Mouse (Mus musculus): ENCODE results near the gene Sag.

Gene Sag

DNA sequence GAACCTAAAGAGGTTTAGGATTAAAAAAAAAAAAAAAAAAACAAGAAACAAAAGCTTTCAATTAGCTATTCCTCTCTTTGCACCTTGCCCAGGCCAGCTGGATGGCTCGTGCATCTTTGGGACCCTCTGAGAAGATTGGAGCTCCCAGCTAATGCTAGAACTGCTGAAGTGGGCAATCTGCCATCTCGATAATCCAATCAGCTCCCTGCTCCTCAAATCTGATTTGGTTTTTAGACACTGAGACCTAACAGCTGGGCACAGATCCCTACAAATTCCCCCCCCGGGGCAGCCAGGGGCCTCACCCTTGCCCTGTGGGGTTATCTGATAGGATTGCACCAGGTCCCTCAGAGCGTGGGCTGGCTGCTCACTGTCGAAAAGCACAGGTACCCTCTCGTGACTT lies at the start of gene Sag:
TSS of gene Sag (plus strand) at position 105 of the 400 bp plus-strand sequence.
- no peak for DNase-seq (ENCODE audit: low spot score in 2 of 2)

DNA sequence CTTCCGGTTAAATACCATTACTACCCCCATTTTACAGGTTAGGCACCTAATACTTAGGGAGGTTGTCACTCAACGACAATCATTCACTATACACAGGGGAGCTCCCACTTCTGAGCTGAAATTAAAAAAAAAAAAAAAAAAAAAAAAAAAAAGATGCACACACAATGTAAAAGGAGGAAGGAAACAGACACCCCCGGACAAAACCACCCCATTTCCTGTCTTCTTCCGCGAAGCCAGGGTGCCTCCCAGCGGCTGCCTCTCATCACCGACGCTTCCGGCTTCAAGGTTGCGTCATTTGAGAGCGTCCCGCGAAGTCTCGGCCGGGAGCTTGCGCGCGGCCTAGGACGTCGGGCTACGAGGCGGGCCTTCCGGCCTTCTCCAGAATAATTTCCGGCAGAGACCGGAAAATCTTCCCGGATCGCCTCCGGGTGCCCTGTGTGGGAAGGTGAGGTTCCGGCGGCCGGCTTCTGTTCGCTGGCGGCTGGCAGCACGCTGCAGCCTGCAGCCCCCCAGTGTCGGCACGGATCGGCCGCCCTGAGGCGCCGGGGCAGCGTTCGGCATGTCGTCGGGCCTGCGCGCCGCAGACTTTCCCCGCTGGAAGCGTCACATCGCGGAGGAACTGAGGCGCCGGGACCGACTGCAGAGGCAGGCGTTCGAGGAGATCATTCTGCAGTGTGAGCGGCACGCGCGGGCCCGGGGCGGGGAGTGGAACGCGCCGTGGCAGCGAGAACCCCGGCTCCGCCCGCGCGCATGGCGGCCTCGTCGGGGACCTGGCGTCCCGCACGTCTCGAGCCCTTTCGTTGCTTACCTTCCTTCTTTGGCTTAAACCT lies 47.6 kb upstream of the Sag start, which contains the start of gene Atg16l1:
TSS of gene Atg16l1 (plus strand) at position 230 of the 830 bp plus-strand sequence.
- DNase-seq (ENCODE audit: low spot score in 2 of 2): peak; percentile 92 to 96

DNA sequence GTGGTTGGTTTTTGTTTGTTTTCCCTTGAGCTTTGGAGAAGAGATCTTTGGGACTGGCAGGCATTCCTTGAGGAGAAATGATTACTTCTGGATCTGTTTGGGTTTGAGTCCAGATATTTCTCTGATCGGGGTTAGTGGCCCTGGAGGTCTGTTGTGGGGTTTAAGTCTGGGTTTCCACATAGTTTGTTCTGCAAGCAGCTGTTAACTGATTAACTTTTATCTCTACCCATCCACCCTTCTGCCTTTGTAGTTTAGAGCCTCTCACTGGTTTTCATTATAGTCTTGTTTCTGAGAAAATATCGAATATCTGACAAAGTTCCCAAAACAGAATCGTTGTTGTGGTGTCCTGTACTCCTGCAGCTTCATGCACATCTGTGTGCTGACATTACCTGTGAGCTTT lies 39.7 kb upstream of the Sag start:
- no peak for DNase-seq (ENCODE audit: low spot score in 2 of 2)

DNA sequence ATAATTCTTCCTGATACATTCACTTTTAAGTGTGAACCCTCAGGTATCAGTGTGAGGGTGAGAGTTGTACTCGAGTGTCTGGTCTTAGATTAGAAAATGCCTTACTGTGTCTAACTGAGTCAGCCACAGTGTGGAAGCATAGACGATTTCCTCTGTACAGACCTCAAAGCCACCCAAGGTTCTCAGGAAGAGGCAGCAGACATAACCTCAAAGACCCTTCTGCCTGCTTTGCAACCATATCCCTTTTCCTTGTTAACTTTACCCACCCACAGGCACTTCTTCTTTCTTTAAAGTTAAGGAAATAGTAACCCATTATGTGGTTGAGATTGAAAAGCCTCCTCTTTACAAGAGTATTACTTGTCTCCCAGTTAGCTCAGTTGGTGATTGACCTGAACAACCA lies 37.7 kb upstream of the Sag start:
- DNase-seq (ENCODE audit: low spot score in 2 of 2): no peak

DNA sequence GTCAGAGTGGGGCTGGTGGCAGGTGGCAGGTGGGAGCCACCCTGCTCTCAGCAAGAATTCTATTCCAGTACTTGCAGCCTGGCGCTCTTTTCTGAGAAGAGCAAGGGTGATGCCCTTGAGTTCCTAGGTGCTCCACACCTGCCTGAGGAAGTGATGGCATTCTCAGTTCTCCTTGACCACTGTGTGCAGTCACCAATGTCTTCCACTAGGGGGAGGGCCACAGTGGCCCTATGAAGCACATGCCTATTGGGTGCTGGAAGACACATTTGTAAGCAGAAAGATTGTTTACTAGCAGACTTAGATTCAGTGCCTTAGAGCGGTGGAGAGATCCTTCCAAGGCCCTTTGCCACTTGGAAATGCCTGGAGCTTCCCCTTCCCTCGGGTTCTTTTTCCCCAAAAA lies 37.2 kb upstream of the Sag start:
- no peak for DNase-seq (ENCODE audit: low spot score in 2 of 2)

DNA sequence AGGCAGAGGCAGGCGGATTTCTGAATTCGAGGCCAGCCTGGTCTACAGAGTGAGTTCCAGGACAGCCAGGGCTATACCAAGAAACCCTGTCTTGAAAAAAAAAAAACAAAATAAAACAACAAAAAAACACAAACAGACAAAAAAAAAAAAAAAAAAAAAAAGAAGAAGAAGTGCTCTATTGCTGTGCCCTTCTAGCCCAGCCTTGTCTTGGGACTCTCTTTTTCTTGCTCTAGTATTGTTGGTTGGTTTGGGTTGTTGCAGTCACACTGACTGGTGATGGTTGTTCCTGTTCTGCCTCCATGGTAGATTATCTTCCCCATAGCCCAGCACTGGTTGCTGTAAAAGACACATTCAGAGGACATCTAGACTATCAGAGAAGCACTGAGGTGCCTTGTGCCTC lies 34.2 kb upstream of the Sag start:
- no peak for DNase-seq (ENCODE audit: low spot score in 2 of 2)

DNA sequence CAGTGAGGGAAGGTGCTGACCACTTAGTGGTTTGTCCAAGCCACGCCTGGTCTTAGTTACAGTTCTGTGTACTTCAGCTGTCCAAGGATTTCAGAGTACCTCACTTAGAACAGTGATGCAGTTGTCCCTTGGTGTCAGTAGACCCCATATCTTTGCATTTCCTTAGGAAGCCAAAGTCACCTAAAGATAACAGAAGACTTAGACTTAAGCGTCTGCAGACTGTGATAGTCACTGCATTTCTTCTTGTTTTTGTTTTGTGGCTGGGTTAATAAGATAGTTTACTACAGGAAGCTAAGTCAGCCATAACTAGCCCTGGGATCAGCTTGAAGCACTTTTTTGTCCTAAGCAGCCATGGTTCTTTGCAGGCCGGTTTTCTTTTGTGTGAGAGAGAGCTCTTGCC lies 33.0 kb upstream of the Sag start:
- no peak for DNase-seq (ENCODE audit: low spot score in 2 of 2)

DNA sequence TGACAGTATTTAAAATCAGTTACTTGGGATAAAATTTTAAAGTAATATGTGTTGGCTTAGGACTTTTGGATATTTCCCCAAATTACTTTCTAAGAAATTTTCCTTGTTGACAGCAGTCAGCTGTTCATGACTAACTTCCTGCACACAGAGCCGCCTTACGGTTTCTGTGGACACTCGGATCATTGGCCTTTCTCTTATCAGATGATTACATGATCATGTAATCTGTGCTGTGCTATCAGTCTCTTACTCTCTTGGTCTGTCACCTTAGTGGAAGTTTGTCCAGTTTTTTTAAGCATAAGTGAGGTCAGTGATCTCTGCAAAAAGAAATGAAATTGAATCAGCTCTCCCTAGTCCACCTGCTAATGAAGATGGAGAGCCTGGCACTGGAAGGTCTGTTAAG lies 31.8 kb upstream of the Sag start:
- DNase-seq (ENCODE audit: low spot score in 2 of 2): no peak

DNA sequence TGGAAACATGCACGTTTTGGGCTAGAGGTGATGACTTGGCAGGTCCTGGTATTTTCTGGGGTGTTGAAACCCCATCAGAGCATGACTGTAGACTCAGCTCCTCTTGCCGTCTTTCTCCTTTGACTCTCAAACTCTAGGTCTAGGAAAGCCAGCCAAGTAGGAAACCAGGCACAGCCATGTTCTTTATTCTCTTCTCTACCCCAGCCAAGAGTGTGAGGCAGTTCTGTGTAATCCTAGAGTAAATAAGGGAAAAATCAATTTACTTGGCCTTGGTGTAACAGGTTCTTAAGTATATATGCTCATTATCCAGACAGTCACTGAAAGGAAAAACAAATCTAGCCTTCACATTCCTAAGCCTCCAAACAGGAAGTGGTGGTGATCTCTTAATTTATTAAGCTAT lies 30.1 kb upstream of the Sag start:
- DNase-seq (ENCODE audit: low spot score in 2 of 2): no peak

DNA sequence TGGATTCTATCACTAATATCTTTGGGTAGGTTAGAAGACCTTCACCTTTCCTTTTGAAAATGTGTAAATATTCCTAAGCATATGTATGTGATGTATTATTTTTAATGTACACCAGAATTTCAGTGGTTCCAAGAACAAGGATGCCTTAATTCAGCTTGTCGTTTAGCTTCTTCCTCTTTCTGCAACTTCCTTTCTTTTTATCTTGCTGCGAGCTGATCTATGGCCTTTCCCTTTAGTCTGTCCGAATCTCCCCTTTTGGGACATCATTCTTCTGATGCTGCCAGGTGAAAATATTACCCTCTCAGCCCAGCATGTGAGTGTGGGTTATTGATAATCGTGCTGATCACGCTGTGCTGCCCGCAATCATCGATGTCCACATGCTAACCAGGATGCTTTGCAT lies 28.6 kb upstream of the Sag start:
- no peak for DNase-seq (ENCODE audit: low spot score in 2 of 2)

DNA sequence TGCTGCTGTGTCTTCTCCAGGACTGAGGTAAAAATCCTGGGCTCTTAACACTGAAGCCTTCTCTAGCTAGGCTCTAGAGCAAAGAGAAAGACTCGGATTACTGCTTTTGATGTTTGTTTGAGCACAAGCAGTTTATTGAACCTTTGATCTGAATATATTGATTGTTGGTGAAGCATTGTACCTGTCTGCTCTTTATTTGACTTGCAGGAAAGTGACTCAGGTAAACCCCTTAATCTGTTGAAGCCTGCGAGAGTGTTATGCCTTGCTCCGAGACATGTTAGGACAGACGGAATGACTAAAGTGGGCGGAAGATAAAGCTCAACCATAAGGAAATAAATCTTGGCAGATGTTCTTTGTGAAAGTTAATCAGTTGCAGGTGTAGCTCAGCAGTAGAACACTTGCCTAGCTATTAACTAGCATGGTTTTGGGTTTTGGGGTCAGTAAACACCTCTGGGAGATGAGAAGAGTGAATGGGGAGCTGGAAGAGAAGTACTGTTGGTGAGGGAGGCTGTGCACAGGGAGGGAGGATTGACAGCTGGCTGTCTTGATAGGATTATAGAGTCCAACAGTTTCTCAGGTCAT lies 24.2 kb upstream of the Sag start:
- no peak for DNase-seq (ENCODE audit: low spot score in 2 of 2)

DNA sequence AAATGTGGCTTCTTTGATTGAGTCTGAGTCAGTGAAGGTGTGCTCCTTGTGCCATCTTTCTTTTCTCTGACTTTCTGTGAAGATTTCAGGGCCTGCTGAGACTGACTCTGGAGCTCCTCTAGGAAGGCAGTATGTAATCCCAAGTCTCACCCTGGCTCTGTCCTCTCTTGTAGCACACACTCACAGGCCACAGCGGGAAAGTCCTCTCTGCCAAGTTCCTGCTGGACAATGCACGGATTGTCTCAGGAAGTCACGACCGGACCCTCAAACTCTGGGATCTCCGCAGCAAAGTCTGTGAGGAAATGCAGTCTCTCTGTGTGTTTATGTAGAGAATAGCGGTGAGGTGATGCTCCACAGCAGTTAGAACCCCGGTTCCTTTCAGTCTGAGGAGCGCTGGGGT lies 17.8 kb upstream of the Sag start:
- DNase-seq (ENCODE audit: low spot score in 2 of 2): no peak

DNA sequence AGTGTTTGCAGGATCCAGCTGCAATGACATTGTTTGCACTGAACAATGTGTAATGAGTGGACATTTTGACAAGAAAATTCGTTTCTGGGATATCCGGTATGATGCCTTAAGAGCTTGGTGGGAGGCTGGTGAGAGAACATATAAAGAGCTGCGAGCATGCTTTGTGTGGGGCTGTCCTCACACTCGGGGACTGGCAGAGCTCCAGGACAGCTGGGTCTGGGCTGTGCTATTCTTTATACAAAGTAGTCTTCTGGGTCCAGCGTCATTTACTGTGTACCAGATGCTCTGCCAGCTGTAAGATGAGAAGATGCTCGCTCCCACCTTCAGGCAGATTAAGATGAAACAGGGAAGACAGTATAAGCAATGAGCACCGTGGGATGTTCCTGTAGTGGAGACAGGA lies 17.2 kb upstream of the Sag start:
- peak; percentile 56 to 74 for DNase-seq (ENCODE audit: low spot score in 2 of 2)

DNA sequence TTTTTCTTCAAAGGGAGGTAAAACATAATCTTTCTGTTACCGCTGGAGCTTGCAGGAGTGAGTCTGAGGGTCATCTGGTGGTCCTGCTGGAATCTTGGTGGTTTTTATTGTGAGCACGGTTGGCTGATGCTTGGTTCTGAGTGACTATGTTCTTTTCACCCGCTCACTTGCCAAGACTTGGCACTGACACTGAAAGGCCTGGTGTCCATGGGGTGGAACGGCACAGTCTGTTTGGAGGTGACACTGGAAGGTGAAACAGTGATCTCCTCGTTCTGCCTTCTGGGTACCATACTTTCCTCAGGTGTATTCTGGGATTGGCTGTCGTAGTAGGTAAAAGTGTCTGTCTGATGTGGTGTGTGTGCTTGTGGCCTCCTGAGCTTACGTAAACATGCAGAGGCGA lies 13.8 kb upstream of the Sag start:
- DNase-seq (ENCODE audit: low spot score in 2 of 2): no peak

DNA sequence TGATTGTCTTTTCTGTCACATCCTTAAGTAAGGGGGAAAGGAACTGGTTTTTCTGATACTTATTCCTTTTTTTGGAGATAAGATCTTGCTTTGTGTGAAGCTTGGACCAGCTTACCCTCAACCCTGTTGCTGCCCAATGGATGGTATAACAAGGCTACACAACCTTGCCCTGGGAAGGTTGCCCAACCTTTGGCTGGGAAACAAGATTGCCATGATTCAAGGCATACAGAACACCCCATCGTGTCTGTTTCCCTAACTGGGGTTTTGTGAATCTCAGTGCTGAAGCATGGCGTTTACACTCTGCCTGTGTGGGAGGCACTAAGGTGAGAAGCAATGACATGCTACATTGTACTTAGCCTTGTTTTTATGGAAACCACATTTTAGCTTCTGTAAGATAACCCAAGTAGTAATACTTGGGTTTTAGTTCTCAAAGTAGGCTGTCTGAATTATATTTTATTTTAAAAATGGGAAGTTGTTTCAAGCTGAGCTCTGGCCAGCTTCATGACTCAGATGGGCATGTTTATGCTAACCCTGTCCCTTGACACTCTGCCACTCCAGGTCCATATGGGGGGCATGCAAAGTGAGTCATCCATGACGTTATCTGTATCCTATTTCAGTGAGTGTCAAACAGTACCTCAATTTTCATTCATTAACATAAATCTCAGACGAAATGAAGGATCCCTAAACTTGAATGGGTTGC lies 10.9 kb upstream of the Sag start:
- no peak for DNase-seq (ENCODE audit: low spot score in 2 of 2)

DNA sequence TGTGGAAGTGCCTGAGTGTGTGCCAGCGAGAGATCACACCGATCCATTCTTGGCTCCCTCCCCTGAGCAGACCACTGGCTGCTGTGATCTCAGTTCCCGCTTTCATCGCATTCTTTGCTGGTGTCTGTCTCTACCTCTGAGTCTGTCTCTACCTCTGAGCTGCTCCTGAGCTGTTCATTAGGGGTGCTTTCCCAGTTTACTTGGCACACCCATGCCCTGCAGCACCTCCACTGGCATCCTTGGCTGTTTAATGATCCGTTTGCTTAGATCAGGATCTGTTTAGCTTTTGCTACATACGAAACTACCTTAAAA lies 10.4 kb upstream of the Sag start:
- DNase-seq (ENCODE audit: low spot score in 2 of 2): no peak

DNA sequence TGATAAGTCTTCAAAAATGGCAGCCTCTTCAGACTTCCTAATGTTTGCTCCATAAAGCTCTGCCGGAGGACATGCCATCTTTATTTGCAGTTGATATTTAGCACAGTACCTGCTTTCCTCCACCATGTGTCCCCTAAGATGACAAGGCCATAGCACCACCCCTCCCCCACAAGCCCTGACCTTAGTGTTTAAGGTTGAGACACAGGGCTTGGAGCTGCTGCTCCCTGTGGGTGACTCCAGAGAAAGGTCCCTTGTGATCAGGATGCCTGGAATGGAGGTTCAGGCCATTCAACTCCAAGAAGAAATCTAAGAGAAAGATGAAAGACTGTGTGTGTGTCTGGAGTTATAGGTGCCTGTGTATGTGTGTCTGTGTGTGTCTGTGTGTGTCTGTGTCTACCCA lies 5.8 kb upstream of the Sag start:
- DNase-seq (ENCODE audit: low spot score in 2 of 2): no peak

DNA sequence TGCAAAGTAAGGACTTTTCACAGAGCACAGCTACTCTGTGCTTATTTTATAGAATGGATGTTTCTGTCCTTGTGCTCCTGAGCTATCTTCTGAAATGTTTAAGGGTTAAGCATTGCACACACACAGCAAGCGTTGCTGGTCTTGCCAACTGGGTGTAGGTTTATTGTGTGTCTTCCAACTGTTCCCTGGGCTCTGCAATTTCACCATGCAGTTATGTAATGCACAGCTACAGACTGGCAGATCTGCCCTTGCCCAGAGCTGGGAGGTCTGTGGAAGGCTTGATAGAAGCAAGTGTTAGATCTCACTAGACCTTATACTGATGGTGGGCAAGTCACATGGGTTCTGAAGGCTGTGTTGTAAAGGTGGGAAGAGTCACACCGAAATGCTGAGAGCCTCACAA lies 5.2 kb upstream of the Sag start:
- DNase-seq (ENCODE audit: low spot score in 2 of 2): no peak

DNA sequence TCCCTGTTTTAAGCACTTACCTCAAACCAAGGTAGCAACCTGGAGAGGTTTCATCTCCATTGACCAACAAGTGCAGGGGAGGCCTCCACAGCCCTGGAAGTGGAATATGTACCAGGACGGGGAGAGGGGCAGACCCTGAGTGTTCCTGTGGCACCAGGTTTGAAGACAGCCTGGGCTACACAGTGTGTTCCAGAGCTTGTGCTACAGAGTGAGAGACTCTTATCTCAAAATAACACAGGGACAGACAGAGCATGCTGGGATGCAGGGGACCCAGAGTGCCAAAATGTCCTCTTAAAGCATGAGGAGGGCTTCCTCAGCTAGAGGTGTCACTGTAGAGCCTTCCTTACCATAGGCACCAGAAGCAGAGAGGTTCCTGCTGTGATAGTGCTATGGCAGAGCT lies 4.3 kb downstream of the Sag start:
- no peak for DNase-seq (ENCODE audit: low spot score in 2 of 2)

DNA sequence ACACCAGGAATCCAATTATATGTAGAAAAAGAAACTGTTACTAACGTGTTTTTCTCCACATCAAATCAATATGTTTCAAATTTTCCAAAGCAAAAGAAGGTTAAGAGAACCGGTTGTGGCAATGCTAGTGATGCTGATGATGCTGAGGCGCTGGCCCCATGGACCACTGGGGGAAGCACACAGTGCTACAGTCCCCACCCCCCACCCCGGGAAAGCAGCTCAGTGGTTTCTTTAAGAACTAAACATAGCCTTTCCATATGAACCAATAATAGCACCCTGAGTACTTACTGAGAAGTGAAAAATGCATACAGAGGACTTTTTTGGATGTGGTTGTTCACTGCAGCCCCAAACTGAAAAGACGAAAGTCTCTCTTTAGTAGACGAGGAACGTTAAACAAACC lies 7.9 kb downstream of the Sag start:
- no peak for DNase-seq (ENCODE audit: low spot score in 2 of 2)

DNA sequence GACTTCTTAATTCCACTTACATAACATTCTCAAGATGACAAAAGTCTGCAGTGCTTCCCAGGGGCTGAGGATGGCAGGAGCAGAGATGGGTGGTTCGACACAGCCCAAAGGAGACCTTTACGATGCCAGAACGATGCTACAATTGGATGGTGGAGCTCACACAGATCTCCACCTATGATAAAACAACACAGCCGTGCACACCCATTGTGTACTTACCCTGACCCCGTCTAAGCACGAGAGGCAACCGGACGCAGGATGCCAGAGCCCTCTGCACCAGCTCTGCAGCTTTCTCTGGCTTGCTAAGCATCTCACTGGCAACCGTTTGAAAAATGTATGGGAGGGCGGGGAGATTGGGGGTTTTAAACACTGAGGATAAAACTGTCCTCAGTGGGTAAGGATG lies 8.6 kb downstream of the Sag start:
- no peak for DNase-seq (ENCODE audit: low spot score in 2 of 2)

DNA sequence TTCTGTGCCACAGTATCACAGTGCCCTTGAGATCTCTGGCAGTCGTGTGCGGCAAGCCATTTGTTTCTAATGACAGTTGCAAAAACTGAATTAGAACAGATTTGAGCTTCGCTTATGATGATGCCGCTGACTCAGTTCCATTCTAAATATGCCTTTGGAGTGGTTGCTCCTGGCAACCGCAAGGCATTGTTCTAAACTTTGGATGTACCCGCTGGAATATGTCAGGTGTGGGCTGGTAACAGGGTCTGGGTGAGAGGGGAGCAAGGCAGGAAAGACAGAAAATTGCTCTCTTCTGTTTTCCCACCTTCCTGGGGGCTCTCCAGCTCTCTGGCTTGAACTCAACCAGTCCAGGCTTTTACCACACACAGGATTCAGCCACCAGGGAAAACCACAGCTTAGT lies 9.7 kb downstream of the Sag start:
- peak in 1 of 2 experiments; percentile 31 for DNase-seq (ENCODE audit: low spot score in 2 of 2)

DNA sequence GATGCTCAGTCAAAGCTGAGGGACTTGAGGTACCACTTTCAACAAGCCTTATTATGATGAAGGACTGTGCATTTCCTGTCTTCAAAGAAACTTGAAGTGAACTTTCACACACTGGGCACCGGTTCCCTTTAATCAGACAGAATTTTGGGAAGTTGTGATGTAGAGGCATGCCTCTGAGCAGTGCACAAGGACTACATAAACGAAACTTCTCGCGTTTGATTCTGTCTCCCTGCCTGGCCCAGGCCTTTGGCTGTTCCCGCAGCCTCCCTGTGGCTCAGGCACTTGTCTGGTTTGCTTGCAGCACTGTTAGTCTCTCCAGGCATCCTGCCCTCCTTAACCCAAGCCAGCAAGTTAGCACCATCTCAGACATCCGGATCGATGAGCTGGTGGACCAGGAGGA lies 10.2 kb downstream of the Sag start:
- DNase-seq (ENCODE audit: low spot score in 2 of 2): peak; percentile 30 to 46
